Mouse (Mus musculus) cortical plate, adult 2 months (tissue): ENCODE results near the gene Gm14569.

Experiments
- CTCF ChIP-seq: fragments of 200-500 bp; IDR thresholded peaks from 2 replicates; pipeline ENCODE4 v1.5.1; 2011; ENCODE audit warnings: mild to moderate bottlenecking, control low read depth, low read length; ENCODE audit not compliant: insufficient read depth; ENCODE audit errors: extremely low read depth
- POLR2A ChIP-seq: fragments of 200-500 bp; IDR thresholded peaks from 2 replicates; pipeline ENCODE4 v1.6.1; 2011; ENCODE audit warnings: mild to moderate bottlenecking, low read length, control low read depth; ENCODE audit not compliant: insufficient read depth; ENCODE audit errors: extremely low read depth

GRCm38 (mm10) chrX:36474873-36475272 lies 16.8 kb downstream of the Gm14569 start:
- TF ChIP-seq CTCF = no peak
- no peak for TF ChIP-seq POLR2A
